Mouse (Mus musculus) brain, embryonic 14.5 days (tissue): ENCODE measurements around the gene Icos.

Experiments used
- CTCF ChIP-seq: fragments of 200-500 bp; IDR thresholded peaks from 2 replicates; pipeline ENCODE4 v1.5.1; 2012; ENCODE audit warnings: inconsistent platforms, mild to moderate bottlenecking, moderate library complexity, borderline replicate concordance; ENCODE audit not compliant: insufficient read depth, insufficient read length; ENCODE audit errors: extremely low read depth
- POLR2A ChIP-seq: fragments of 200-500 bp; IDR thresholded peaks from 2 replicates; pipeline ENCODE4 v1.6.1; 2012; ENCODE audit warnings: mild to moderate bottlenecking, inconsistent platforms, borderline replicate concordance; ENCODE audit not compliant: poor library complexity, insufficient read depth, insufficient read length, severe bottlenecking; ENCODE audit errors: extremely low read depth

DNA sequence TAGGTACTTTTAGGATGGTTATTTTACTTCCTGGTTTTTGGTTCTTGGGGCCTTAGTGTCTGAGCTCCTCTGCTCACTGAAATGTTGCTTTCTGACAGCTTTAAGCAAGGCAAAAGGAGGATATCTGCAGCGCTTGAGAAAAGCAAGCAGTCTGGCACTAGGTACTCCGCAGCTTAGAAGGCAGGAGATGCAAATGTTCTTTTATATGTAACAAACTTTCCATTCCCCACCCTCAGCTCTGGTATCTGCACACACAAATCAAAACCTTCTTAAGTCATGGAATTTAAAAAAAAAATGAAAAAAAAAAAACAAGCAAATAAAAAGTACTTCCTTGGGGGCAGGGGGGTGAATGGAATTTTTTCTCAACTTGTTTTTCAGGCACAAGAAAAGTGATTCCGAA is 3.5 kb upstream of the Icos start:
- TF ChIP-seq CTCF = no peak
- TF ChIP-seq POLR2A = no peak
